Comparison of ENCODE assay signal across 8 mouse cellular contexts in genomic region chrX:77638076-77638475, GRCm38 (mm10).
DNase-seq lines count a peak whose midpoint lies in the region; ATAC-seq and TF ChIP-seq lines count a peak whose summit lies in the region.

No protein-coding gene starts in this region.

- peak; percentile 83 for ATAC-seq in forebrain, embryonic 13.5 days
- peak; percentile 88 for ATAC-seq in inflammation-experienced regulatory T-cells, adult 6 months
- no peak for ATAC-seq in lung, embryonic 14.5 days (ENCODE audit: insufficient read depth)

- no peaks in the 10 kb centered on the region for H3K9me3 ChIP-seq in forebrain, embryonic 13.5 days (replicated peaks)
- H3K9me3 ChIP-seq in forebrain, embryonic 10.5 days: no peaks in the 10 kb centered on the region
- H3K9me3 ChIP-seq in lung, embryonic 14.5 days (ENCODE audit: low read depth, low read length): no peaks in the 10 kb centered on the region

- H3K27me3 ChIP-seq in forebrain, embryonic 13.5 days: no peaks in the 10 kb centered on the region
- H3K27me3 ChIP-seq in forebrain, embryonic 10.5 days (ENCODE audit: poor library complexity, severe bottlenecking): no peaks in the 10 kb centered on the region
- no peaks in the 10 kb centered on the region for H3K27me3 ChIP-seq in lung, embryonic 14.5 days (ENCODE audit: insufficient read depth, low read length)

- no peak overlapping the region for H3K4me2 ChIP-seq in forebrain, embryonic 13.5 days
- H3K4me2 ChIP-seq in lung, embryonic 14.5 days: no peak overlapping the region

- no peak overlapping the region for H3K4me3 ChIP-seq in forebrain, embryonic 13.5 days
- H3K4me3 ChIP-seq in forebrain, embryonic 10.5 days: no peak overlapping the region
- H3K4me3 ChIP-seq in lung, embryonic 14.5 days (ENCODE audit: low read depth, low read length): no peak overlapping the region

- H3K9ac ChIP-seq in forebrain, embryonic 13.5 days: no peak overlapping the region
- H3K9ac ChIP-seq in lung, embryonic 14.5 days: no peak overlapping the region

- H3K4me1 ChIP-seq in forebrain, embryonic 13.5 days: no peaks in the 10 kb centered on the region
- H3K4me1 ChIP-seq in forebrain, embryonic 10.5 days: no peaks in the 10 kb centered on the region
- no peaks in the 10 kb centered on the region for H3K4me1 ChIP-seq in lung, embryonic 14.5 days (ENCODE audit: insufficient read depth)

- H3K36me3 ChIP-seq in forebrain, embryonic 13.5 days (ENCODE audit: poor library complexity, severe bottlenecking): peaks cover 4% of the 10 kb centered on the region; the same call in 1 of the 2 replicates
- peaks cover 11% of the 10 kb centered on the region; the same call in 1 of the 2 replicates for H3K36me3 ChIP-seq in forebrain, embryonic 10.5 days (replicated peaks)
- H3K36me3 ChIP-seq in lung, embryonic 14.5 days (ENCODE audit: insufficient read depth): 0 out of 2 replicates have a peak, but pooled peaks cover 4% of the 10 kb centered on the region

- no peak overlapping the region for H3K27ac ChIP-seq in forebrain, embryonic 13.5 days
- no peak overlapping the region for H3K27ac ChIP-seq in forebrain, embryonic 10.5 days
- no peak overlapping the region for H3K27ac ChIP-seq in lung, embryonic 14.5 days (ENCODE audit: low read depth)

- DNase-seq in forebrain, embryonic 10.5 days (ENCODE audit: extremely low spot score, low spot score): no peak
- DNase-seq in right cerebral cortex, adult 18-20 months: peak; percentile 55
- DNase-seq in right cerebral cortex, postnatal 4 days: no peak
- peak; percentile 79 for DNase-seq in cerebellum, adult 9-10 months
- DNase-seq in lung, embryonic 14.5 days: peak; percentile 78
- peak; percentile 19 to 35 for DNase-seq in spleen, postnatal 36 days (ENCODE audit: low spot score in 2 of 2)

- WGBS in forebrain, embryonic 13.5 days: 16% methylated on average over 3 of the region's 3 CpGs
- WGBS in forebrain, embryonic 10.5 days: 36% methylated on average over 3 of the region's 3 CpGs
- 13% methylated on average over 3 of the region's 3 CpGs for WGBS in lung, embryonic 14.5 days

- TF ChIP-seq CTCF in lung, embryonic 14.5 days (IDR thresholded peaks at IDR 0.05; ENCODE audit: low read depth): peak; percentile 66

Comparison
In these comparisons a context has a peak if more than half of its experiments do, and no peak if none do; other contexts are left out.
1. DNase-seq: peak in right cerebral cortex, adult 18-20 months (single experiment), cerebellum, adult 9-10 months (single experiment), lung, embryonic 14.5 days (single experiment) and spleen, postnatal 36 days (2 of 2); none in forebrain, embryonic 10.5 days (single experiment) and right cerebral cortex, postnatal 4 days (single experiment).